Mouse (Mus musculus): ENCODE data around the gene Mettl8.

DNA sequence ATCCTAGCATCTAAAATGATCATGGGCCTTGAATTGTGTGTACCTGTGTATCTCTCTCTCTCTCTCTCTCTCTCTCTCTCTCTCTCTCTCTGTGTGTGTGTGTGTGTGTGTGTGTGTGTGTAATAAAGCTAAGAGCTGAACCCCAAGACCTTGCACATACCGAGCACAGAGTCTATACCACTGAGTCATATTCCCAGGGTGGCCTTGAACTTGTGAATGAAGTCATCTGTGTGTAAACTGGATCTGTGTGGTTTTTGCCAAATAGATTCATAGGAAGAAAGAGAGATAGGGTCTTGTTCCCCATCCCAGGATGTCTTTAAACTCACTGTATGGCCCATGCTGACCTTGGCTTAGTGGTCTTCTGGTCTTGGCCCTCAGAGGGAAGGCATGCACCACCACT lies 121.9 kb downstream of the Mettl8 start:
- TF ChIP-seq EP300 (IDR thresholded peaks at IDR 0.05; ENCODE audit: low read depth), result no peak
- no peak for TF ChIP-seq CTCF (IDR thresholded peaks at IDR 0.05; ENCODE audit: low read depth)
